Mouse (Mus musculus) embryo, embryonic 10.5 days (tissue): Measurements from ENCODE around the gene Fbxo48.

Experiments
- DNase-seq: peaks from one replicate; pipeline ENCODE4 v3.0.0-alpha.2; 2015; ENCODE audit warnings: low spot score

The Fbxo48 gene

DNA sequence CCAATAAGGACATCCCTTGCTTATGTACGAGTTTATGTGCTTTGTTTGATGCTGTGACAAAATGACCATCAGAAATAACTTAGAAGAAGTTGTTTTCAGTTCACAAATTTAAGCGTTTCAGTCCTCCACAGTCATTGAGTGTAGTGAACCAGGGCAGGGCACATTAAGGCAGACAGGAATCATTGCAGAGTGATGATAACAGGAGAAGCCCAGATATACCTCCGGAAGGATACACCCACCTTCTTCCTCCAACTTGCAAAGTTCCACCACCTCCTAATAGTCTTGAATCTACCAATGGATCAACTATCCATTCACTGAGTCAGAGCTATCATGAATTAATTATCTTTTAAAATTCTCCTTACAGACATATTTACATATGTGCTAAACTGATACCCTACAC lies 20.9 kb downstream of the Fbxo48 start:
- DNase-seq: no peak

- no peak for DNase-seq
Measured at GRCm38 (mm10) chr11:16973086-16973485, 21.9 kb downstream of the Fbxo48 start.

DNA sequence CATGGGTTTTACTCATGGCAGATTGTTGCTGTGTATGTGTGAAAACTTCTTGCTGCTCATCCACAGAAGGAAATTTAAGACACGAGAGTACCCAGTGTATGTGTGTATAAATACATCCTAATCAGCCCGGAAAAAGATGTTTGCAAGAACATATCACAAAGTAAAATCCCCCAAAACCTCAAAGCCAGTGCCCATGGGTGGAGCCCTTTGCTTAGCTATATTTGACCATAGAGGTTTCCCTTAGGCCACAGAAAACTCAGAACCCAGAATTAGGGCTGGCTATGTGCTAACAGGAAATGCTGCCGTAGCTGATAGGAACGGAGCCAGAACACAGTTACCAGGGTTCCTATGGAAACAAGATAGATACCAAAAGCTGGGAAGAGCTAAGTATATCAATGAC lies 25.8 kb downstream of the Fbxo48 start:
- DNase-seq: no peak

DNA sequence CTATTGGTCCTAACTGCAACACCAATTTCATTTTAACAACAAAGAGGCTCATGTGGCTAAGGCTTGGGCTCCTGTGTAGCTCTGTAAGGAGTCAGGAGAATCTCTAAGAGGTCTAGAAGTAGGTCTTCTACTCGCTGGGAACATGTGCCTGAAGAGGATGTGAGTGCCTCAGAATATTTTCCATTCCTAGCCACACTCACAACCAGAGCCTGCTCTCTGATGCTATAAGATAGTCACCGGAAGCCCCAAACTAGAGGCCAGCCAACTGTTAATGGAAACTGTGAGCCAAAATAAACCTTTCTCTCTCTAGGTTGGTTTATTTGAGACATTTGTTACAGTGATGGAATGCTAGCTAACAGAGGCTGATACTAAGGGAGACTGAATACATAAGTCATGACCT lies 26.4 kb downstream of the Fbxo48 start:
- no peak for DNase-seq

DNA sequence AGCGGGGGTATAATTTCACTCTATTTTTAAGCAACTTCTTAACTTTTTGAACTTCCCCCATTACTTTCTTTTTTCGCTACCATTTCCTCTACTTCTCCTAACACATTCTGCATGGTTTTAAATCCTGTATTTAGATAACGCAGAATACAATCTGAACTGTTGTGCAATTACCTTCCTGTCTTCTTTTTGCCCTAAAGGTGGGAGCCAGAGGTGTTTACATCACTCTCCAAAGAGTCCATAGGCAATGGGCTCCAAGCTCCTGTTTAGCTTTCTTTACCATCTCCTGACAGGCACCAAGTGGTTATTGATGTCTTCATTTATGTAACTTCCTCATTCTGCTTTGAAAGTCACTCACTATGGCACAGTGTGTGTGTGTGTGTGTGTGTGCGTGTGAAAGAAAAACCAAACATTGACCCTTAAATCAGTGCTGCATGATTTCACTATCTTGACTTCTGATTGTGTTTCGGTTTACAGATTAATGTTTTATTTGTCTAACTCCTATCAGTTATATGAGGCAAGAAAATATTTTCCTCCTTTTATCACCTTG lies 27.1 kb downstream of the Fbxo48 start:
- no peak for DNase-seq

GRCm38 (mm10) chr11:16986550-16987187 lies 35.5 kb downstream of the Fbxo48 start:
- DNase-seq: no peak

DNA sequence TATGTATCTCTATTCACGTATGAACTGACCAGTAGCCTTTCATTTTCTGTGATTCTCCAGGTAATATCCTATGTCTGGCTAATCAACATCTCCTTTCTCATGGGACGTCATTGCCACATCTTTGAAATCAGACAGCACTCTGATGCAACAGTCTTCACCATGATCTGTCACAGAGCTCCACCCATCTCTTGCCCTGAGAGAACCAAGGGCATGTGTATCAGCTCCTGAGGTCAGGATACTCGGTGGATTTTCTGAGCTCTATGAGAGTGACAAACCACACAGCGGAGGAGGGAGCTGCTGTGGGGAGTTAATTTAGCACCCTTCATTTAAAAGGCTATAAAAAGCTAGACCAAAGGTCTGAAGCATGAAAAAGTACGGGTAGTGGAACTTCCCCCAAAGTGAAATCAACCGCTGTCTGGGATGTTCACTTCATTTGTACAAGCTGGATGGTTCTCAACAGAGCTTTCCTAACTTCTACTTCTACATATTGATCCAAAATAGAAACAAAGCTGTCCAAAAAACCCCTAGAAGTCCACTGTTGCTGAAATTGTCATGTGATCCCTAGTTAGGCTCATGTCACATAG lies 36.7 kb downstream of the Fbxo48 start:
- no peak for DNase-seq

GRCm38 (mm10) chr11:16989885-16990284 lies 38.7 kb downstream of the Fbxo48 start:
- DNase-seq: no peak

GRCm38 (mm10) chr11:16992880-16993279 lies 41.7 kb downstream of the Fbxo48 start:
- no peak for DNase-seq

DNA sequence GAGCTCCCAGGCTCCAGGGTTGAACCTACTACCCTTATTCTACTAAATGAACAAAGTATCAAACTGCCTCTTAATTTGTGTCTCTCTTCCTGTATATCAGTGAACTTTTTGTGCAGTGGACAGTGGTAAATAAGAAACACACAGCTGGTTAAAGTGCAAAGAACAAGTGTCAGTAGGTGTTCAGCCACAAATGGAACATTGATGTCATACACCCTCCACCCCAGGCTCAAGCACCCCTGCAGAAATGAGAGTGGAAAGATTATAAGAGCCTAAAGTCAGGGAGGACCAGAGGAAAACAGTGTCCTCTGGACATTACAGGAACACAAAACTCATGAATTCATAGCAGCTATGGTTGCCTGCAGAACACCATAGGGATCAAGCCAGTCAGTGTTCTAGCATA lies 45.6 kb downstream of the Fbxo48 start:
- no peak for DNase-seq

GRCm38 (mm10) chr11:16997465-16997864 lies 46.3 kb downstream of the Fbxo48 start:
- DNase-seq: no peak

GRCm38 (mm10) chr11:16999387-16999786 lies 48.2 kb downstream of the Fbxo48 start:
- no peak for DNase-seq

DNA sequence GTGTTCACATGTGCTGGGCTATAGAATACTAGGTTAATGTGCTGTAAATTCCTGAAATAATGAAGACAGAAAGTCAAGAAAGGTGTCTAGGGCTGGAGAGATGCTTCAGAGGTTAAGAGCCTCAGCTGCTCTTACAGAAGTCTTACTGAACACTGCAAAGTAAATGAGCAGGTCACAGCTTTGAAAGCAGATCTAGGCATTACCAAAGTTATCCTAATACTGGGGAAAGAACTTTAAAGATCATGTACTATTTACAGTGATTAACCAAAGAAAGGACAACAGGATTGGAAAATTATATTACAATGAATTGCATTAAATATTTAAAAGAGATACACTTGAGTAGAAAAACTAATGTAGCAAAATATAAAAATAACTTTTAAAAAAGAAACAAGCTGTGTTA lies 48.8 kb downstream of the Fbxo48 start:
- DNase-seq: no peak

DNA sequence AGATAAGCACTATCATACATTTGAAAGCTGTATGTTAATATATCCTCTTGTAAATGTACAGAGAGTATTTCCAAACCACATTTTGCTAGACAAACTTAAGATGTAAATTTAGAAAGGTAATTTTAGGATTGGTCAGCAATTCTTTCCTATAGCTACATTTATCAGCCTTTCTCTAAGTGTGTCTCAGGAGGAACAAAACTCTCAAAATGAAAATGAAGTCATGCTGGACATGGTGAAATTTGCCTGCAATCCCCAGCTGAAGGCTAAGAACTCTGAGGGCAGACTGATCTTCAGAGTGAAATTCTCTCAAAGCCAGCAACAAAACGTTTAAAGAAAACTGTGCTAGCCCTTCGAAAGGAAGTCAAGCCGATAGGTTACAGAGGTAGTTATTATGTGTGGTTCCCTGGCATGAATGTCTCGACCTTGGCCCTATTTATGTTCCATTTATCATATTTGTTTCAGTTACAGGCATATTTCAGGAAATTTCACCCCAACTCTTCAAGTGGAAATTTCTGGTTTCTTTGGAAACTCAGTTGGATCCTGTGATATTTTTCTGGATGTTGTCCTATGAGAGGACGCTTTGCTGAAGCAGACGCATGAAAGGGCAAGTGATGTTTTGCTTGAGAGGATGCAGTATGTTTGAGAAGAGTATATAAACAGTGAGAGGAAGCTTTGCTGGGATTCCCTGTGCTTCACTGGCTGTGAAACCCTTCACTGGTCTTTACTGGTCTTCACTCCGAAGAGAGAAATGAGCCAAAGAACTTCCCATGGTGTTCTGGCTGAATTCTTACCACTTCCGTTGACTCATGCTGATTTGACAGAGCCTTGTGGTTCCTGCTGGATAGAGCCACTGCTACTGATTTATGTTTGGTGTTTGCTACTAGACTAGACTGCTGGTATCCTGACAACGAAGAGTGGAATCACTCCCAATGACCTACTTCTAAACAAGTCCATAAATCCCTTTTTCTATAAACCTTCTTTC lies 49.5 kb downstream of the Fbxo48 start:
- DNase-seq: no peak

GRCm38 (mm10) chr11:17002739-17003373 lies 51.7 kb downstream of the Fbxo48 start:
- no peak for DNase-seq

- DNase-seq: no peak
Measured at GRCm38 (mm10) chr11:17003757-17004156, 52.6 kb downstream of the Fbxo48 start.
